Mouse (Mus musculus) central nervous system, embryonic 18 days (tissue): ENCODE measurements around the gene Ckap5. TPM values are rescaled to one million over a fixed set of nuclear protein-coding genes. Genes with fewer than 3 reads are reported as not detected.

ENCODE experiments used
- polyA plus RNA-seq: library from polyadenylated mRNA; depleted of rRNA; stranded (reverse); fragments of >200 nt; gene quantifications from 2 replicates; pipeline ENCODE4 v1.2.3, GENCODE M21; 2012; rRNA removed

Ckap5 gene
- 85.9 and 94.6 TPM in 2 replicates for polyA plus RNA-seq

GRCm38 (mm10) chr2:91526294-91527146 is at the start of gene Ckap5:
Ckap5 (plus strand) TSS chr2:91526762.

GRCm38 (mm10) chr2:91636229-91636628 is 109.7 kb downstream of the Ckap5 start, which contains the start of gene F2:
F2 (minus strand) TSS chr2:91636414.

GRCm38 (mm10) chr2:91649553-91650359 is 123.2 kb downstream of the Ckap5 start, which contains the start of the genes Zfp408 and Arhgap1:
Zfp408 (minus strand) TSS chr2:91649791.
Arhgap1 (plus strand) TSS chr2:91649860.

Other genes with a start within 250 kb of the Ckap5 start
- 92.7 and 101 TPM in 2 replicates for gene 1110051M20Rik, start 82.1 kb upstream of the Ckap5 start, polyA plus RNA-seq
- gene Lrp4, start 69.3 kb upstream of the Ckap5 start, polyA plus RNA-seq = 3.8 and 4.5 TPM in 2 replicates
- 0.06 and 0.21 TPM in 2 replicates for gene F2, start 109.7 kb downstream of the Ckap5 start, polyA plus RNA-seq
- gene Zfp408, start 123.0 kb downstream of the Ckap5 start, polyA plus RNA-seq = 19.6 and 22.3 TPM in 2 replicates
- gene Arhgap1, start 123.1 kb downstream of the Ckap5 start, polyA plus RNA-seq = 81.1 and 83.4 TPM in 2 replicates
- gene Atg13, start 183.8 kb downstream of the Ckap5 start, polyA plus RNA-seq = 55.9 and 63.9 TPM in 2 replicates
- gene Harbi1, start 184.1 kb downstream of the Ckap5 start, polyA plus RNA-seq = 4.9 and 6.3 TPM in 2 replicates
- gene Ambra1, start 203.4 kb downstream of the Ckap5 start, polyA plus RNA-seq = 27.3 and 32.7 TPM in 2 replicates